ENCODE assay signal across 10 mouse cellular contexts in genomic region chr5:137285986-137286385, GRCm38 (mm10). TPM values are rescaled to one million over a fixed set of nuclear protein-coding genes. Genes with fewer than 3 reads are reported as not detected.
DNase-seq lines count a peak whose midpoint lies in the region; ATAC-seq and TF ChIP-seq lines count a peak whose summit lies in the region.
"Had no signal": no experiment of that assay in that cellular context is flagged by ENCODE, and none has a peak within 500 bp of the region (broad histone marks: within the 10 kb centered on the region; RNA-seq: fewer than 3 reads in every experiment).

No protein-coding gene starts in this region.

- no peak for DNase-seq in embryonic facial prominence, embryonic 10.5 days (ENCODE audit: low spot score)
- DNase-seq in layer of hippocampus, adult 2 months (ENCODE audit: low spot score in 2 of 2), result no peak
- DNase-seq in layer of hippocampus, adult 18-20 months (ENCODE audit: low spot score in 2 of 2), result no peak
- DNase-seq in midbrain, postnatal 0 days (ENCODE audit: low spot score), result no peak
- no peak for DNase-seq in adrenal gland, adult (ENCODE audit: inconsistent age in 2 of 2, low spot score in 1 of 2)
- DNase-seq in ovary, postnatal 10 days (ENCODE audit: low spot score), result no peak

- peaks cover 35% of the 10 kb centered on the region for H3K4me1 ChIP-seq in embryonic facial prominence, embryonic 13.5 days
- peaks cover 32% of the 10 kb centered on the region for H3K4me1 ChIP-seq in embryonic facial prominence, embryonic 10.5 days
- H3K4me1 ChIP-seq in intestine, embryonic 16.5 days (ENCODE audit: control insufficient read depth, insufficient read depth, low read length), result peaks cover 38% of the 10 kb centered on the region
- H3K4me1 ChIP-seq in midbrain, postnatal 0 days (ENCODE audit: insufficient read depth, low read length), result peaks cover 3% of the 10 kb centered on the region; the same call in 1 of the 2 replicates

- H3K4me2 ChIP-seq in embryonic facial prominence, embryonic 13.5 days, result 0 out of 2 replicates have a peak overlapping the region, but pooled peaks have one; percentile 87
- H3K4me2 ChIP-seq in intestine, embryonic 16.5 days (ENCODE audit: low read depth, low read length), result no peak overlapping the region
- H3K4me2 ChIP-seq in midbrain, postnatal 0 days (ENCODE audit: low read depth, low read length, poor library complexity, severe bottlenecking), result peak overlapping the region; percentile 92

- H3K27me3 ChIP-seq in embryonic facial prominence, embryonic 13.5 days, result peaks cover 49% of the 10 kb centered on the region
- peaks cover 43% of the 10 kb centered on the region for H3K27me3 ChIP-seq in embryonic facial prominence, embryonic 10.5 days (replicated peaks; ENCODE audit: low read depth, poor library complexity, severe bottlenecking)
- H3K27me3 ChIP-seq in intestine, embryonic 16.5 days (replicated peaks; ENCODE audit: control insufficient read depth, insufficient read depth, low read length), result peaks cover 26% of the 10 kb centered on the region
- H3K27me3 ChIP-seq in midbrain, postnatal 0 days (ENCODE audit: insufficient read depth, low read length), result peaks cover 3% of the 10 kb centered on the region; the same call in 1 of the 2 replicates

- TF ChIP-seq CTCF in layer of hippocampus, adult 2 months (conservative IDR thresholded peaks at IDR 0.05), result no peak
- no peak for TF ChIP-seq CTCF in midbrain, postnatal 0 days (IDR thresholded peaks at IDR 0.05)

- no peak overlapping the region for H3K4me3 ChIP-seq in embryonic facial prominence, embryonic 13.5 days
- no peak overlapping the region for H3K4me3 ChIP-seq in embryonic facial prominence, embryonic 10.5 days
- no peak overlapping the region for H3K4me3 ChIP-seq in layer of hippocampus, adult 2 months
- H3K4me3 ChIP-seq in intestine, embryonic 16.5 days (ENCODE audit: low read length), result no peak overlapping the region
- H3K4me3 ChIP-seq in midbrain, postnatal 0 days (ENCODE audit: low read depth, low read length), result peak overlapping the region; percentile 65; the same call in 1 of the 2 replicates

- H3K36me3 ChIP-seq in embryonic facial prominence, embryonic 13.5 days, result no peaks in the 10 kb centered on the region
- no peaks in the 10 kb centered on the region for H3K36me3 ChIP-seq in embryonic facial prominence, embryonic 10.5 days (replicated peaks)
- no peaks in the 10 kb centered on the region for H3K36me3 ChIP-seq in intestine, embryonic 16.5 days (ENCODE audit: control insufficient read depth, insufficient read depth, low read length)
- H3K36me3 ChIP-seq in midbrain, postnatal 0 days (ENCODE audit: insufficient read depth, low read length), result no peaks in the 10 kb centered on the region
- H3K36me3 ChIP-seq: embryonic facial prominence, embryonic 12.5 days; forebrain, embryonic 15.5 days had no signal

- 40% methylated on average over 7 of the region's 7 CpGs for WGBS in embryonic facial prominence, embryonic 13.5 days
- 50% methylated on average over 7 of the region's 7 CpGs for WGBS in embryonic facial prominence, embryonic 10.5 days
- WGBS in intestine, embryonic 16.5 days, result 30% methylated on average over 7 of the region's 7 CpGs
- 53% methylated on average over 7 of the region's 7 CpGs for WGBS in midbrain, postnatal 0 days

- ATAC-seq in embryonic facial prominence, embryonic 13.5 days (ENCODE audit: insufficient number of reproducible peaks, insufficient read depth, low FRiP score, low TSS enrichment, low read depth), result no peak
- no peak for ATAC-seq in intestine, embryonic 16.5 days
- ATAC-seq in midbrain, postnatal 0 days (ENCODE audit: low FRiP score), result no peak

- H3K9me3 ChIP-seq in embryonic facial prominence, embryonic 13.5 days, result no peaks in the 10 kb centered on the region
- H3K9me3 ChIP-seq in embryonic facial prominence, embryonic 10.5 days, result no peaks in the 10 kb centered on the region; the same call in 1 of the 2 replicates
- H3K9me3 ChIP-seq in intestine, embryonic 16.5 days (ENCODE audit: control insufficient read depth, low read length), result no peaks in the 10 kb centered on the region
- H3K9me3 ChIP-seq in midbrain, postnatal 0 days (ENCODE audit: low read length), result no peaks in the 10 kb centered on the region
- H3K9me3 ChIP-seq: embryonic facial prominence, embryonic 12.5 days; forebrain, embryonic 15.5 days had no signal

- H3K27ac ChIP-seq in embryonic facial prominence, embryonic 13.5 days, result no peak overlapping the region
- no peak overlapping the region for H3K27ac ChIP-seq in embryonic facial prominence, embryonic 10.5 days (replicated peaks)
- peak overlapping the region; percentile 90; the same call in 1 of the 2 replicates for H3K27ac ChIP-seq in layer of hippocampus, adult 2 months
- H3K27ac ChIP-seq in intestine, embryonic 16.5 days (ENCODE audit: low read length), result peak overlapping the region; percentile 43
- peak overlapping the region; percentile 82; the same call in 1 of the 2 replicates for H3K27ac ChIP-seq in midbrain, postnatal 0 days (ENCODE audit: low read depth, low read length)
- H3K27ac ChIP-seq: embryonic facial prominence, embryonic 12.5 days had no signal

- no peak overlapping the region for H3K9ac ChIP-seq in embryonic facial prominence, embryonic 13.5 days
- H3K9ac ChIP-seq in intestine, embryonic 16.5 days (ENCODE audit: low read depth, low read length), result no peak overlapping the region
- peak overlapping the region; percentile 1; the same call in 1 of the 2 replicates for H3K9ac ChIP-seq in midbrain, postnatal 0 days (replicated peaks; ENCODE audit: low read length, poor library complexity, severe bottlenecking)
- H3K9ac ChIP-seq: embryonic facial prominence, embryonic 12.5 days had no signal

RNA-seq across cellular contexts. Expression of gene Ache, which starts 1.3 kb away (rescaled TPM):
- polyA plus RNA-seq in embryonic facial prominence, embryonic 13.5 days (2015; fragmentation: Nextera tagmentation; extraction: Ambion mirVana), result 2.7 and 3.3 TPM in 2 replicates
- polyA plus RNA-seq in embryonic facial prominence, embryonic 10.5 days (2016; fragmentation: Nextera tagmentation; extraction: Ambion mirVana), result 3.8 and 4.5 TPM in 2 replicates
- total RNA-seq in layer of hippocampus, adult 2 months (2021), result 10 to 100 TPM; 58.5 to 62.3 TPM
- 10 to 100 TPM; 55.3 to 56.2 TPM for total RNA-seq in layer of hippocampus, adult 18-20 months (2021)
- 9.0 and 9.3 TPM in 2 replicates for polyA plus RNA-seq in intestine, embryonic 16.5 days (2015; fragmentation: Nextera tagmentation; extraction: Ambion mirVana)
- total RNA-seq in midbrain, postnatal 0 days (2014; rRNA removed), result 168 and 174 TPM in 2 replicates
- 132 and 148 TPM in 2 replicates for polyA plus RNA-seq in midbrain, postnatal 0 days (2015; fragmentation: Nextera tagmentation; extraction: Ambion mirVana)

RNA-seq across cellular contexts. Expression of gene Ufsp1, which starts 8.4 kb away (rescaled TPM):
- 5.4 and 5.6 TPM in 2 replicates for polyA plus RNA-seq in embryonic facial prominence, embryonic 13.5 days (2015; fragmentation: Nextera tagmentation; extraction: Ambion mirVana)
- 7.8 and 8.3 TPM in 2 replicates for polyA plus RNA-seq in embryonic facial prominence, embryonic 10.5 days (2016; fragmentation: Nextera tagmentation; extraction: Ambion mirVana)
- 10 to 100 TPM; 12.4 to 13.8 TPM for total RNA-seq in layer of hippocampus, adult 2 months (2021)
- 10 to 100 TPM; 10.9 to 11.7 TPM for total RNA-seq in layer of hippocampus, adult 18-20 months (2021)
- polyA plus RNA-seq in intestine, embryonic 16.5 days (2015; fragmentation: Nextera tagmentation; extraction: Ambion mirVana), result 9.5 and 10.7 TPM in 2 replicates
- total RNA-seq in midbrain, postnatal 0 days (2014; rRNA removed), result 24.5 and 29.3 TPM in 2 replicates
- polyA plus RNA-seq in midbrain, postnatal 0 days (2015; fragmentation: Nextera tagmentation; extraction: Ambion mirVana), result 35.0 and 41.2 TPM in 2 replicates

RNA-seq across cellular contexts. Expression of gene Srrt, which starts 21.5 kb away (rescaled TPM):
- 143 and 148 TPM in 2 replicates for polyA plus RNA-seq in embryonic facial prominence, embryonic 13.5 days (2015; fragmentation: Nextera tagmentation; extraction: Ambion mirVana)
- polyA plus RNA-seq in embryonic facial prominence, embryonic 10.5 days (2016; fragmentation: Nextera tagmentation; extraction: Ambion mirVana), result 191 and 214 TPM in 2 replicates
- 100 to 1,000 TPM; 223 to 232 TPM for total RNA-seq in layer of hippocampus, adult 2 months (2021)
- 100 to 1,000 TPM; 202 to 234 TPM for total RNA-seq in layer of hippocampus, adult 18-20 months (2021)
- 106 and 113 TPM in 2 replicates for polyA plus RNA-seq in intestine, embryonic 16.5 days (2015; fragmentation: Nextera tagmentation; extraction: Ambion mirVana)
- 112 and 114 TPM in 2 replicates for total RNA-seq in midbrain, postnatal 0 days (2014; rRNA removed)
- 53.4 and 56.4 TPM in 2 replicates for polyA plus RNA-seq in midbrain, postnatal 0 days (2015; fragmentation: Nextera tagmentation; extraction: Ambion mirVana)

RNA-seq across cellular contexts. Expression of gene Trip6, which starts 28.2 kb away (rescaled TPM):
- 106 TPM in 2 replicates for polyA plus RNA-seq in embryonic facial prominence, embryonic 13.5 days (2015; fragmentation: Nextera tagmentation; extraction: Ambion mirVana)
- polyA plus RNA-seq in embryonic facial prominence, embryonic 10.5 days (2016; fragmentation: Nextera tagmentation; extraction: Ambion mirVana), result 73.1 and 76.2 TPM in 2 replicates
- 1 to 10 TPM; 4.8 to 7.3 TPM for total RNA-seq in layer of hippocampus, adult 2 months (2021)
- 1 to 10 TPM; 5.4 to 6.2 TPM for total RNA-seq in layer of hippocampus, adult 18-20 months (2021)
- 61.2 and 68.0 TPM in 2 replicates for polyA plus RNA-seq in intestine, embryonic 16.5 days (2015; fragmentation: Nextera tagmentation; extraction: Ambion mirVana)
- total RNA-seq in midbrain, postnatal 0 days (2014; rRNA removed), result 11.6 and 17.5 TPM in 2 replicates
- 10.3 and 10.9 TPM in 2 replicates for polyA plus RNA-seq in midbrain, postnatal 0 days (2015; fragmentation: Nextera tagmentation; extraction: Ambion mirVana)

RNA-seq across cellular contexts. Expression of gene Slc12a9, which starts 47.4 kb away (rescaled TPM):
- polyA plus RNA-seq in embryonic facial prominence, embryonic 13.5 days (2015; fragmentation: Nextera tagmentation; extraction: Ambion mirVana), result 16.0 and 16.1 TPM in 2 replicates
- polyA plus RNA-seq in embryonic facial prominence, embryonic 10.5 days (2016; fragmentation: Nextera tagmentation; extraction: Ambion mirVana), result 12.6 and 13.4 TPM in 2 replicates
- 10 to 100 TPM; 27.9 to 28.4 TPM for total RNA-seq in layer of hippocampus, adult 2 months (2021)
- 10 to 100 TPM; 21.6 to 23.7 TPM for total RNA-seq in layer of hippocampus, adult 18-20 months (2021)
- polyA plus RNA-seq in intestine, embryonic 16.5 days (2015; fragmentation: Nextera tagmentation; extraction: Ambion mirVana), result 14.7 and 15.7 TPM in 2 replicates
- total RNA-seq in midbrain, postnatal 0 days (2014; rRNA removed), result 28.9 and 30.4 TPM in 2 replicates
- polyA plus RNA-seq in midbrain, postnatal 0 days (2015; fragmentation: Nextera tagmentation; extraction: Ambion mirVana), result 27.0 and 27.8 TPM in 2 replicates

Comparison
In these comparisons a context has a peak if more than half of its experiments do, and no peak if none do; other contexts are left out.
1. H3K27ac ChIP-seq: peak in layer of hippocampus, adult 2 months (single experiment), intestine, embryonic 16.5 days (single experiment) and midbrain, postnatal 0 days (single experiment); none in embryonic facial prominence, embryonic 13.5 days (single experiment) and embryonic facial prominence, embryonic 10.5 days (single experiment).
2. RNA of gene Ache, which starts 1.3 kb away (polyA plus RNA-seq): 132 to 148 TPM in midbrain, postnatal 0 days; 9.0 to 9.3 TPM in intestine, embryonic 16.5 days, 3.8 to 4.5 TPM in embryonic facial prominence, embryonic 10.5 days and 2.7 to 3.3 TPM in embryonic facial prominence, embryonic 13.5 days; every median in the first group is over 10 times any median in the second.